Mouse (Mus musculus) layer of hippocampus, adult 18-20 months (tissue): ENCODE results near the gene Syn3. TPM values are rescaled to one million over a fixed set of nuclear protein-coding genes. Genes with fewer than 3 reads are reported as not detected.
A peak's percentile ranks its signal among the peaks of the same experiment; 100 is the strongest.
"Not testable (repeated sequence)": the region's sequence is repeated elsewhere in the genome, so short reads cannot be mapped to it uniquely, and the experiment has no call there.

Experiments
- DNase-seq, 2 experiments: peaks; one replicate each; pipeline ENCODE4 v3.0.0; 2022; ENCODE audit warnings: low spot score in 2 of 2
- total RNA-seq, 2 experiments: library from RNA; stranded (reverse); gene quantifications; 2 replicates each; pipeline ENCODE4 v1.2.3; 2021

Syn3 gene
- total RNA-seq, 2 experiments from 2014 or later = 16.3 to 16.7 TPM

- DNase-seq = no peak
Observed at GRCm38 (mm10) chr10:86123224-86123623, 375.5 kb downstream of the Syn3 start.

- not testable (repeated sequence) for DNase-seq
Observed at GRCm38 (mm10) chr10:86122456-86122855, 376.2 kb downstream of the Syn3 start.

GRCm38 (mm10) chr10:86116268-86116667 lies 382.4 kb downstream of the Syn3 start:
- no peak for DNase-seq

- no peak for DNase-seq
Observed at GRCm38 (mm10) chr10:86114431-86114848, 384.3 kb downstream of the Syn3 start.

GRCm38 (mm10) chr10:86108797-86109196 lies 389.9 kb downstream of the Syn3 start:
- DNase-seq = no peak

- no peak for DNase-seq
Observed at GRCm38 (mm10) chr10:86107681-86108080, 391.0 kb downstream of the Syn3 start.

- no peak for DNase-seq
Observed at GRCm38 (mm10) chr10:86103976-86104375, 394.7 kb downstream of the Syn3 start.

GRCm38 (mm10) chr10:86100281-86100851 lies 398.3 kb downstream of the Syn3 start:
- peak; percentile 2 to 9 for DNase-seq

GRCm38 (mm10) chr10:86098363-86098762 lies 400.3 kb downstream of the Syn3 start:
- DNase-seq = no peak

GRCm38 (mm10) chr10:86093109-86094035 lies 405.3 kb downstream of the Syn3 start:
- DNase-seq = no peak

- peak in 1 of 2 experiments; percentile 17 for DNase-seq
Observed at GRCm38 (mm10) chr10:86091919-86092318, 406.8 kb downstream of the Syn3 start.

GRCm38 (mm10) chr10:86079921-86080320 lies 418.8 kb downstream of the Syn3 start:
- no peak for DNase-seq

- DNase-seq = peak in 1 of 2 experiments; percentile 37
Observed at GRCm38 (mm10) chr10:86078761-86079160, 419.9 kb downstream of the Syn3 start.

GRCm38 (mm10) chr10:86077272-86077671 lies 421.4 kb downstream of the Syn3 start:
- DNase-seq = no peak

- DNase-seq = no peak
Observed at GRCm38 (mm10) chr10:86074971-86075711, 423.6 kb downstream of the Syn3 start.

- DNase-seq = no peak
Observed at GRCm38 (mm10) chr10:86074134-86074533, 424.6 kb downstream of the Syn3 start.

- no peak for DNase-seq
Observed at GRCm38 (mm10) chr10:86070751-86071150, 427.9 kb downstream of the Syn3 start.

- DNase-seq = no peak
Observed at GRCm38 (mm10) chr10:86069341-86069740, 429.4 kb downstream of the Syn3 start.

- no peak for DNase-seq
Observed at GRCm38 (mm10) chr10:86067911-86068310, 430.8 kb downstream of the Syn3 start.

- DNase-seq = no peak
Observed at GRCm38 (mm10) chr10:86066651-86067050, 432.0 kb downstream of the Syn3 start.

GRCm38 (mm10) chr10:86065661-86066060 lies 433.0 kb downstream of the Syn3 start:
- DNase-seq = no peak

GRCm38 (mm10) chr10:86064937-86065336 lies 433.8 kb downstream of the Syn3 start:
- peak; percentile 46 to 83 for DNase-seq
